Mouse (Mus musculus) ovary, postnatal 10 days (tissue): ENCODE measurements around the gene Cyp4f13.
A peak's percentile ranks its signal among the peaks of the same experiment; 100 is the strongest.

ENCODE experiments used
- DNase-seq: peaks from one replicate; pipeline ENCODE4 v3.0.0; 2022; ENCODE audit warnings: low spot score

Gene Cyp4f13

DNA sequence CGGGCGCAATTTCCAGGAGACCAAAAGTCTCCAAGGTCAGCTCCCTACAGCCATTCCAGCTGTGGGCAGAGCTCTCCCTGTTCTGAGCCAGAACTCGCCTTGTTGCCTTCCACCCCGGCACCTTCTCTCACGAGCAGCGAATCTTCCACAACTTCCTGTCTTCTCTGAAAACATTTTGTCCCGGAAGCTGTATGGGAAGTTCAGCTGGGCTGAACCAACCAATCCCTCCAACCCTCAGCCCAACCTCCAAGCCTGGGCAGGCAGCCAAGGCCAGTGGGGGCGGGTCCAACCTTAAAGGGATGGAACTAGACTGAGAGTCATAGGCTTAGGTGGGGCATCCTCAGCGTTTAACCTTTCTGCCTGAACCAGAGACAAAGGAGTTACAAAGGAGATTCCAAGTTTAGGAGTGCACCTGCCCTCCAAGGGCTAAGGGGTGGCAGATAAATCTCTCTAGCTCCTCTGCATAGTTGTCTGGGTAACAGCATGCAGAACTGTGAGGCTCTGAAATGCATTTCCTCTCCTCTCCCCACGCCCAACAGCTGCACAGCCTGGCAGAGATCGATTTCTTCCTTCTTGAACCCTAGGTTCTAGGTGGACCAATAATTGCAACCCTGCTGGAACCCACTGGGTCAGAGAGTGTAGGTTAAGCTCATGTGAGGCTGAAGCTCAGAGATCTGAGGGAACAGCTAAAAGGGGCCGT, at the start of gene Cyp4f13:
Gene Cyp4f13, minus strand, starts transcription at position 188 of the 700 bp plus-strand sequence.
- peak; percentile 99 for DNase-seq

- peak; percentile 56 for DNase-seq
Measured at GRCm38 (mm10) chr17:32992699-32993474, 45.7 kb upstream of the Cyp4f13 start, which contains the start of gene Zfp952. Gene Zfp952 (plus strand): TSS chr17:32993129.

DNA sequence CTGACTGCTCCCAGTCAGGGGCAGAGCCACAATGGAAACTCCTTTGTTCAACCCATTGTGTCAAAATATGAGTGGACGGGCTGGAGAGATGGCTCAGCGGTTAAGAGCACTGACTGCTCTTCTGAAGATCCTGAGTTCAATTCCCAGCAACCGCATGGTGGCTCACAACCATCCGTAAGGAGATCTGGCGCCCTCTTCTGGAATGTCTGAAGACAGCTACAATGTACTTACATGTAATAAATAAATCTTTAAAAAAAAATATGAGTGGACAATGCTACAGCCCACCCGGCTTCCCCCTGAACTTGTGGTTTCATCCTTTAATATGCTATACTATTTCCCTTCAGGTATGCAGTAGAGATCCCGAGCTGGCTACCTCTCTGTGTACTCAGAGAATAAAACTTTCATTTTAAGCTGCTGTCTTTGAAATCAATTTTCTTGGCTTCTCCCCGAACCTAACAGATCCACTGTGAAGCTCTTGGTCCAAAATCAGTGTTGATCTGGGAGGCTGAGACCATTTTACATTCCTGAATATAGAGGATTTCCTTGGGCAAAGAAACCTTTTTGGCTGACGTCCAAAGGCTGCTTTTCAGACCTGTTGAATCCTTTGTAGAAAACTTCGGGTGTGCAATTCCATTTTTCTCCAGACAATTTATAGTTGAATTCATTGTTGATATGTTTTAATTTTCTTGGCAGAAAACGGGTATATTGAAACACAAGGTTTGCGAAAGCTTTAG, 44.9 kb upstream of the Cyp4f13 start:
- no peak for DNase-seq

DNA sequence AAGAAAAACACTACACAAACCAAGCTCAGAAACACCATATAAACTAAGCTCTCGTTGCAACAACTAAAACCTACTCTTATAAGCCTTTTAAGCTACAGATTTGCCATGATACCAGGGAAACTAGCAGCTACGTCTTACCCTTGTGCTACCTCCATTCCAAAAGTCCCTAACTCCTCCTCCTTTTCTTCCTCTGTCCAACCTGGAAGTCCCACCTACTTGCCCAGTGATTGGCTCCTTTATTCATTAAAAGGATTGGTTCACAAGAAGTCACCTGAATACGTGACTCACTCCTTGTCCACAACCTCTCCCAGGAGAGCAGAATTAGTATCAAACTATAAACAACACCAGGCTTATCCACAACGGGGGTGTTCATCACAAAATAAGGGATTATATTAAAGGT, 39.1 kb upstream of the Cyp4f13 start:
- DNase-seq = no peak

- no peak for DNase-seq
Measured at GRCm38 (mm10) chr17:32981361-32981760, 34.2 kb upstream of the Cyp4f13 start.

- DNase-seq = peak; percentile 84
Measured at GRCm38 (mm10) chr17:32965623-32966290, 18.6 kb upstream of the Cyp4f13 start, which contains the start of gene Zfp472. Gene Zfp472 (plus strand): TSS chr17:32965814.

GRCm38 (mm10) chr17:32965253-32965622, 18.0 kb upstream of the Cyp4f13 start:
- no peak for DNase-seq

- DNase-seq = peak; percentile 42
Measured at GRCm38 (mm10) chr17:32951441-32951840, 4.2 kb upstream of the Cyp4f13 start.

- DNase-seq = no peak
Measured at GRCm38 (mm10) chr17:32951006-32951405, 3.8 kb upstream of the Cyp4f13 start.

GRCm38 (mm10) chr17:32950136-32950535, 2.9 kb upstream of the Cyp4f13 start:
- DNase-seq = no peak

- DNase-seq = no peak
Measured at GRCm38 (mm10) chr17:32946716-32947115, 486 bp downstream of the Cyp4f13 start.

GRCm38 (mm10) chr17:32944402-32945035, 2.7 kb downstream of the Cyp4f13 start:
- DNase-seq = no peak

- DNase-seq = no peak
Measured at GRCm38 (mm10) chr17:32943661-32944060, 3.5 kb downstream of the Cyp4f13 start.

DNA sequence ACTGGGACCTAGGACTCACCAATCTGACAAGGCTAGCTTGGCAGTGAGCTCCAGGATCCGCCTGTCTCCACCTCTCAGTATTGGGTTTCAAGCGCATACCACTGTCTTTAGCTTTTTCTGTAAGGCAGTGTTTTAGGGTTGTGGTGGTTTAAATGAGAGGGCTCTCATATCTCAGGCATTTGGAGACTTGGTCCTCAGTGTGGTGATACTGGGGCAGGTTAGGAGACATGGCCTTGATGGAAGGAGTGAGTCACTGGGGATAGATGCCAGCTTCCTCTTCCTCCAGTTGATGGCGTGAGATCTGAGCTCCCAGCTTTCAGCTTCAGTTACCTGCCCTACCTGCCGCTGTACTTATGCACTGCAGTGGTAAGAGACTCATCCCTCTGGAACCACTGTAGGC, 7.4 kb downstream of the Cyp4f13 start:
- DNase-seq = no peak

GRCm38 (mm10) chr17:32927803-32928202, 19.4 kb downstream of the Cyp4f13 start:
- DNase-seq = no peak

GRCm38 (mm10) chr17:32924658-32925312, 22.4 kb downstream of the Cyp4f13 start:
- peak; percentile 4 for DNase-seq

DNA sequence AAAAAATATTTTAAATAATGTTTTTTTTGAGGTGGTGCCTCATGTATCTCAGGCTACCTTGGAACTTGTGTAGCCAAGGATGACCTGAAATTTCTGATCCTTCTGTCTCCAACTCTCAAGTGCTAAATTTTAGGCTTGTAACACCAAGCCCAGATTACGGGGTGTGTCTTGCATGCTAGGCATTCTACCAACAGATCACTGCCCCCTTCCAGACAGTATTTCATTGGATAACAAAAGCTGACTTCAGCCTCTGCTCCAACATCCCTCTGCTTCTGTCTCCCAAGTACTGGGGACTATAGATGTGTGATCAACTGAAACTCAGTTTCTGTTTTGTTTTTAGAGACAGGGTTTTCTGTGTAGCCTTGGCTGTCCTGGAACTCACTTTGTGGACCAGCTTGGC, 23.5 kb downstream of the Cyp4f13 start:
- no peak for DNase-seq

DNA sequence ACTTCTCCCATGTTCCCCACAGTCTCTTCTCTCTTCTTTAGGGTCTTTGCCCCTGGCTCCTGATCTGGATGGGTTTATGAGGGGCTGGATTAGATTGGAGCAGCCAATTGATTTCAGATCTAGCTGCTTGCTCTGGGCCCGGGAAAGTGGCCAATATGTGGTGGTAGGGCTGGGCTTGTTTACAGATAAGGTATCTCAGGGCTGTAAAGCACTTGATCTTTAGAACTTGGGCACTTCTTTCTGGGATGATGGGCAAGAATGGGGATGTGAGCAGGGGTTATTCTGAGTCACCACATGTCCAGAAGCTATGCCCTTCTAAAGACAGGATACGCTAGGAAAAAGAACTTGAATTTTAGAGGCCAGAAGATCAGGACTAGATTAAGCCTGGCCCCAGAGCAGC, 28.1 kb downstream of the Cyp4f13 start:
- DNase-seq = no peak

DNA sequence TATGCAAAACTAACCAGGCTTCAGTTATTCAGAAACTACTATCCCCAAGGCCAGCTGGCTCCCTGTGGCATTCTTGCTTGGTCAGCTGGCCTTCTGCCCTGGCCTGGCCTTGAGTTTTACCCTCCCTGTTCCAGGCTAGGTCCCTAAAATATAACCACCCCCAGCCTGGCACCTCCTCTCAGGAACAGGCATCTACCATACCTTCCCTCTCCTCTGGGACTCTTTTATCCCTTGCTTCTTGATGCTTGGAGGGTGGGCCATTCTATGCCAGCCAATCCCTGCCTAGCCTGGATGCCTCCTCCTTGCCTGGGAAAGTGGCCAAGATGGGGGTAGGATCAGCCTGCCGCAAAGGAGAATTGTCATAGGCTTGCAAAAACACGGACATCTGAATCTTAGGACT, 30.1 kb downstream of the Cyp4f13 start, which contains the start of gene Cyp4f14:
Gene Cyp4f14, minus strand, starts transcription at position 212 of the 400 bp plus-strand sequence.
- no peak for DNase-seq

DNA sequence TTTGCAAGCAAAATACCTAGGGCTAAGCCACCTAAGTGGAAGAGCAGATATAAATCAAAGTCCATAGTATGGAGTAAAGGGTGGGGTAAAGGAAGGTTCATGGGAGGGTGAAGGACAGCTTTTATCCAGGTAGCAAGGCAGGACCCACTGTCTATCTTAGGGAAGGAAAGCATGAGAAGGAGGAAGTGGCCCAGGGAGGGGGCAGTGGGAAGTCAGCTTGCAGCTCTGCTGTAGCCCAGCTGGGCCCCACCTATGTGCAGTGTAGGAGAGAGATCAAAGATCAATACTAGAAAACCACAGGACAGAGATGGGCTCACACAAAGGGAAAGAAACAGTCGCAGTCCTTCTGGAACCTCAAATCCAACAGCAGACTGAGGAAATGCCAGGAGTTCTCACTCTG, 31.1 kb downstream of the Cyp4f13 start:
- no peak for DNase-seq

DNA sequence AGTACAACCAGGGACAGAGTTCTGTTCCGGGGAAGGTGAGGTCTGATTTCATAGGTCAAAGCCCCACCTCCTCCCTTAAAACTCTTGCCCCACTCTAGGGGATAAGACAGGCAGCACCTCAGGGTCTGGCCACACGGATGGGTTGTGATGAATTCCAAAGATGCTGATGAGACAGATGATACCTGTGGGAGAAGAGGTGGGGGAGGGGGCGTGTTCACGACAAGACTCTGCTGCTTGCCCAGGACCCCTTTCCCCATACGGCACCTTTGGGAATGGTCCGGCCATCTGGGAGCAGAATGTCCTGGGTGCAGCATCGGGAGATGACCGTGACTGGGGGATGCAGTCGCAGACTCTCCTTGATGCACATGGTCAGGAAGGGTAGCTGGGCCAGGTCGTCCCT, 41.0 kb downstream of the Cyp4f13 start:
- no peak for DNase-seq
